Mouse (Mus musculus): ENCODE measurements around the gene Mmp20. TPM values are rescaled to one million over a fixed set of nuclear protein-coding genes. Genes with fewer than 3 reads are reported as not detected.

Gene Mmp20
- not detected for polyA plus RNA-seq (2017; shearing (Covaris generic))

GRCm38 (mm10) chr9:7627931-7628330, at the start of gene Mmp20:
Gene Mmp20 (plus strand): TSS chr9:7628231.

GRCm38 (mm10) chr9:7691790-7692189, 63.8 kb downstream of the Mmp20 start, which contains the start of gene Mmp7:
Gene Mmp7 (plus strand): TSS chr9:7692090.

Other genes starting within 250 kb of the Mmp20 start
- gene Mmp1b, start 240.2 kb upstream of the Mmp20 start, polyA plus RNA-seq (2017; shearing (Covaris generic)): not detected
- gene Mmp3, start 182.4 kb upstream of the Mmp20 start, polyA plus RNA-seq (2017; shearing (Covaris generic)): not detected
- gene Mmp10, start 125.9 kb upstream of the Mmp20 start, polyA plus RNA-seq (2017; shearing (Covaris generic)): 1.2 TPM
- gene Mmp8, start 69.8 kb upstream of the Mmp20 start, polyA plus RNA-seq (2017; shearing (Covaris generic)): not detected
- gene Mmp27, start 56.8 kb upstream of the Mmp20 start, polyA plus RNA-seq (2017; shearing (Covaris generic)): not detected
- not detected for gene Mmp7, start 63.9 kb downstream of the Mmp20 start, polyA plus RNA-seq (2017; shearing (Covaris generic))
- gene Tmem123, start 135.8 kb downstream of the Mmp20 start, polyA plus RNA-seq (2017; shearing (Covaris generic)): 366 TPM
- gene Birc2, start 208.8 kb downstream of the Mmp20 start, polyA plus RNA-seq (2017; shearing (Covaris generic)): 154 TPM
- 245 TPM for gene Birc3, start 245.0 kb downstream of the Mmp20 start, polyA plus RNA-seq (2017; shearing (Covaris generic))